In the genomic region with DNA sequence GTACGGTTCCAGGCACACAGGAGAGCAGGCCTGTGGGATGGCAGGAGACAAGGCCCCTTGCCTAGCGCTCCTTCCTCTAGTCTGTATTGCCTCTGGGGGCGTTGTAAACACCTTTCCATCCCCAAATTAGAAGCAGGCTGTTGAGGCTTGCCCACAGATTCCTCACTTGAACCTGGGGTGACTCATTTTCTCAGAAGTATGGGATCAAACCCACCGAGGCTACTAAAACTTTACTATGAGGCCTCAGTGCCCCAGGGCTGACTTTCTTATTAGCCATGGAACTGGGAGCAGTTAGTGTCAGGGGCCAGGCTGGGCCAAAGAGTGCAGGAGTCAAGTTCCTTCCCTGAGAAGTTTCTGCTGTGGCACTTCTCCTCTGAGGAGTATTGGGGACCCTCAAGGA, we compare ENCODE assay signal across 15 mouse cellular contexts. TPM values are rescaled to one million over a fixed set of nuclear protein-coding genes. Genes with fewer than 3 reads are reported as not detected.
"Had no signal": no experiment of that assay in that cellular context is flagged by ENCODE, and none has a peak within 500 bp of the region (broad histone marks: within the 10 kb centered on the region; RNA-seq: fewer than 3 reads in every experiment).

No protein-coding gene starts in this region.

- H3K4me3 ChIP-seq: megakaryocyte, embryonic 14.5 days; midbrain, embryonic 13.5 days; midbrain, embryonic 15.5 days; neural tube, embryonic 12.5 days; stomach, embryonic 15.5 days had no signal

- H3K27me3 ChIP-seq: midbrain, embryonic 13.5 days; midbrain, embryonic 15.5 days; neural tube, embryonic 12.5 days; stomach, embryonic 15.5 days had no signal

- H3K4me2 ChIP-seq: lung, embryonic 14.5 days; midbrain, embryonic 11.5 days; midbrain, embryonic 13.5 days; midbrain, embryonic 15.5 days; neural tube, embryonic 12.5 days; stomach, embryonic 15.5 days had no signal

- H3K27ac ChIP-seq: macrophage; midbrain, embryonic 13.5 days; midbrain, embryonic 15.5 days; neural tube, embryonic 12.5 days; stomach, embryonic 15.5 days; stomach, postnatal 0 days had no signal

- H3K9ac ChIP-seq: lung, embryonic 14.5 days; midbrain, embryonic 13.5 days; midbrain, embryonic 15.5 days; neural tube, embryonic 12.5 days; stomach, embryonic 15.5 days had no signal

- H3K36me3 ChIP-seq: midbrain, embryonic 13.5 days; midbrain, embryonic 15.5 days; neural tube, embryonic 12.5 days; stomach, embryonic 15.5 days had no signal

- DNase-seq: lung, embryonic 14.5 days; lung, postnatal 10 days; right cerebral cortex, postnatal 14 days; thymus, adult 2 months; thymus, postnatal 25 days; thymus, postnatal 4 days had no signal

- H3K9me3 ChIP-seq: megakaryocyte, embryonic 14.5 days; midbrain, embryonic 13.5 days; midbrain, embryonic 15.5 days; neural tube, embryonic 12.5 days; stomach, embryonic 15.5 days had no signal

- ATAC-seq: midbrain, embryonic 13.5 days; midbrain, embryonic 15.5 days had no signal

- H3K4me1 ChIP-seq: megakaryocyte, embryonic 14.5 days; midbrain, embryonic 13.5 days; midbrain, embryonic 15.5 days; neural tube, embryonic 12.5 days; stomach, embryonic 15.5 days had no signal

RNA-seq across cellular contexts. Expression of gene Fat2, which starts 28.9 kb away (rescaled TPM):
- polyA plus RNA-seq: macrophage; neural tube, embryonic 14.5 days had no signal
